Mouse (Mus musculus): ENCODE measurements around the gene Kcnj5. TPM values are rescaled to one million over a fixed set of nuclear protein-coding genes. Genes with fewer than 3 reads are reported as not detected.

The Kcnj5 gene
- total and polyA plus RNA-seq, 3 experiments = 0.11 TPM; not detected in 2

DNA sequence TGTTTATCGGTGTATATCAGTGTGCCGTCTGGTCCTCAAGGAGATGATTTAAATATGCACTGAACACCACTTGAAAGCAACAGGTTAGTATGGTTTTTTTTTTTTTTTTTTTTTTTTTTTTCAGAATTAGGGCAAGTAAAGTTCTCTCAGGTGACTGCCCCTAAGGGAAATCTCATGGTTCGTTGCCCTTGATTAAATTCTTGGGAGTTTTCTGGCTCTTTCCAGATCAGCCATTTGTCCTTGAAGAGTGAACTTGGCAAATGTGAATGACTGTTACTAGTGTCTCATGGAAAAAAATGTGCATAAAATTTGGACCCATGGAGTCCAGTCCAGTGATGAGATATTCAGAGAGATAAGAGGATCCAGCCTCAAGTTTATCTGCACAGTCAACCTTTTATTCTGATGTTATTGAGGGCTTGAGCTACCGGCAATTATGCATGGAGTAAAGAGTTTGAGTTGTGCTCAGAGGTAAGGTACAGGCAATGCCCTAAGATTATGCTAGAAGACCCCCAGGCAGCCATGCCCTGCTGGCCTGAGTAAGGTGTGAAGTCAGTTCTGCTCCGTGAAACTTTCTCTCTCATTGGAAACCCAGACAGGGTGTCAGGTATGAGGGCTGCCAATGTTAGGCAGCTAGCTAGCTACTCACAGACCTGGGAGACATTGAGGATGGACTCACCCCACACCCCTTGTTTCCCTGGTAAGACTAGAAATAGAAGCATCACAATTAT is 32.9 kb upstream of the Kcnj5 start:
- no peak for DNase-seq (ENCODE audit: low spot score)
- Histone ChIP-seq H3K9me3 (replicated peaks) (0 out of 2 replicates have a peak, but pooled peaks cover 5% of the 10 kb centered on the region), H3K4me1 (ENCODE audit: insufficient read depth, low read depth, low read length) (no peaks in the 10 kb centered on the region), H3K36me3 (replicated peaks) (no peaks in the 10 kb centered on the region), H3K27me3 (ENCODE audit: insufficient read depth, low read length) (no peaks in the 10 kb centered on the region), H3K4me3 (ENCODE audit: low read depth, low read length) (no peak overlapping the region)
- TF ChIP-seq GATA2 (IDR thresholded peaks at IDR 0.05; ENCODE audit: borderline replicate concordance, low read depth, low read length) = no peak
- no peak for TF ChIP-seq GATA1 (IDR thresholded peaks at IDR 0.05; ENCODE audit: borderline replicate concordance, low read length)
- no peak for TF ChIP-seq CTCF (IDR thresholded peaks at IDR 0.05; ENCODE audit: low read depth, low read length)
- TF ChIP-seq POLR2AphosphoS5 (IDR thresholded peaks at IDR 0.05; ENCODE audit: insufficient replicate concordance, low read depth, low read length) = no peak
- no peak for TF ChIP-seq TAL1 (conservative IDR thresholded peaks at IDR 0.05; ENCODE audit: low read depth, low read length)
- no peak for ATAC-seq (ENCODE audit: extremely low read depth, insufficient number of reproducible peaks, low FRiP score, poor library complexity, severe bottlenecking)

DNA sequence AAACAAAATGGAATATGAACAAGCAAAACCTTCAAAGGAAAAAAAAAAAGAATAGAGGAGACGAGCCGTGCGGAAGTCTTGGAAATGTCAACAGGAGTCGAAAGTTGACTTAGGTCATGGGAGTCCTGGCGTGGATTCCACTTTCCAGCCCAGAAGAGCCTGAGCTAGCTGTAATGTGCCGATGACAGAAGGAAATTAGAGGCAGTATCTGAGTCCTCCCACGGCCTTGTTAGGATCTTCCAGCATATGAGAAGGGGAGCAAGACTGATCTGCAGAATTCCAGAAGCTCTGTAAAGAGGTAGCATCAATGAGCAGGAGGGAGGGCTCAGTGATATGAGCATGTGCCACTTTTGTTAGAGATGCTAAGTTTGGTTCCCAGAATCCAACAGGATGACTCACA is 31.9 kb upstream of the Kcnj5 start:
- DNase-seq (ENCODE audit: low spot score) = no peak
- H3K9me3 ChIP-seq (replicated peaks) = 0 out of 2 replicates have a peak, but pooled peaks cover 5% of the 10 kb centered on the region
- no peak for ATAC-seq (ENCODE audit: extremely low read depth, insufficient number of reproducible peaks, low FRiP score, poor library complexity, severe bottlenecking)
- H3K4me1 ChIP-seq (ENCODE audit: insufficient read depth, low read depth, low read length) = no peaks in the 10 kb centered on the region
- H3K4me3 ChIP-seq (ENCODE audit: low read depth, low read length) = no peak overlapping the region
- H3K27me3 ChIP-seq (ENCODE audit: insufficient read depth, low read length) = no peaks in the 10 kb centered on the region
- TF ChIP-seq POLR2AphosphoS5 (IDR thresholded peaks at IDR 0.05; ENCODE audit: insufficient replicate concordance, low read depth, low read length) = no peak
- no peak for TF ChIP-seq GATA1 (IDR thresholded peaks at IDR 0.05; ENCODE audit: borderline replicate concordance, low read length)
- no peak for TF ChIP-seq CTCF (IDR thresholded peaks at IDR 0.05; ENCODE audit: low read depth, low read length)
- no peak for TF ChIP-seq GATA2 (IDR thresholded peaks at IDR 0.05; ENCODE audit: borderline replicate concordance, low read depth, low read length)
- TF ChIP-seq TAL1 (conservative IDR thresholded peaks at IDR 0.05; ENCODE audit: low read depth, low read length) = no peak
- H3K36me3 ChIP-seq (replicated peaks) = no peaks in the 10 kb centered on the region

DNA sequence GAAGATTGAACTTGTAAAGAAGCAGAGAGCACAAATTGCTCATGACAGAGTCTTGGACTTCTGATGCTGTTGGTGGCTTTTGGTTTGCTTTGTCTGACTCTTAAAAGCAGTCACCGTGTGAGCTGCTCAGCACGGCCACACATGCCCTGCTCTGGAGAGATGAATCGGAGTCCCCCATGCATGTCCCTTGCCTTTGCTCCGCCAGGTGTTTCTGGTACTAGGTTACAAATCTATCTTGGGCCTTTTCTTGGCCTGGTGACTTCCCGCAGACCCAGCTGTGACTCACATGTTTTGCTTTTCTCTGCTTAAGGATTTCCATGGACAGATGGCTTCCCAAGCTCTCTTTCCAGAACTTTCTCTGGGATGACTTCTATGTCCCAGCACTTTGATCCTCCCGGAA is 29.5 kb upstream of the Kcnj5 start:
- 0 out of 2 replicates have a peak, but pooled peaks cover 3% of the 10 kb centered on the region for H3K9me3 ChIP-seq (replicated peaks)
- no peaks in the 10 kb centered on the region for H3K36me3 ChIP-seq (replicated peaks)
- no peak overlapping the region for H3K4me3 ChIP-seq (ENCODE audit: low read depth, low read length)
- DNase-seq (ENCODE audit: low spot score) (no peak), ATAC-seq (ENCODE audit: extremely low read depth, insufficient number of reproducible peaks, low FRiP score, poor library complexity, severe bottlenecking) (no peak)
- no peaks in the 10 kb centered on the region for H3K27me3 ChIP-seq (ENCODE audit: insufficient read depth, low read length)
- no peak for TF ChIP-seq GATA1 (IDR thresholded peaks at IDR 0.05; ENCODE audit: borderline replicate concordance, low read length)
- no peaks in the 10 kb centered on the region for H3K4me1 ChIP-seq (ENCODE audit: insufficient read depth, low read depth, low read length)

DNA sequence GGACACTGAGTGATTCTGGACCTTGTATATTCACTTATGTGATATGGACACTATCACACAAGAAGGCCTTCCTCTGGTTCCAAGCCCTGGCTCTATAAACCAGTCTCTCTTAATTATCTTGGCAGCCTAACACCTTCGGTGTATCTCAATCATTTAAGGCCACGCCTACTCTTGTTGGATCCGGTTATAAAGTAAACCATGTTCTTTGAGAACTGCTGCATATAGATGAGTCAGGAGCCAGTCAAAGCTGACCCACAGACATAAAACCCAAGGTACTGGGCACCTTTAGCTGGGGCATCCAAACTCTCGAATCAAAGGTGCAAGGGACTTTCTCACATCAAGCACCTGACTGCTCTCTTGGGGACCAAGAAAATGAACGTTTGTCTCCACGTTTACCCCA is 28.1 kb upstream of the Kcnj5 start, which contains the start of gene Kcnj1:
Kcnj1 (plus strand) TSS at position 292 of the 400 bp plus-strand sequence.
- Histone ChIP-seq H3K27me3 (ENCODE audit: insufficient read depth, low read length) (no peaks in the 10 kb centered on the region), H3K4me3 (ENCODE audit: low read depth, low read length) (no peak within 1 kb of the TSS), H3K4me1 (ENCODE audit: insufficient read depth, low read depth, low read length) (no peaks in the 10 kb centered on the region), H3K9me3 (replicated peaks) (0 out of 2 replicates have a peak, but pooled peaks cover 3% of the 10 kb centered on the region), H3K36me3 (replicated peaks) (no peaks in the 10 kb centered on the region)
- no peak for DNase-seq (ENCODE audit: low spot score)
- no peak for ATAC-seq (ENCODE audit: extremely low read depth, insufficient number of reproducible peaks, low FRiP score, poor library complexity, severe bottlenecking)
- TF ChIP-seq POLR2AphosphoS5 (IDR thresholded peaks at IDR 0.05; ENCODE audit: insufficient replicate concordance, low read depth, low read length) (no peak), GATA1 (IDR thresholded peaks at IDR 0.05; ENCODE audit: borderline replicate concordance, low read length) (no peak), TAL1 (conservative IDR thresholded peaks at IDR 0.05; ENCODE audit: low read depth, low read length) (no peak)

DNA sequence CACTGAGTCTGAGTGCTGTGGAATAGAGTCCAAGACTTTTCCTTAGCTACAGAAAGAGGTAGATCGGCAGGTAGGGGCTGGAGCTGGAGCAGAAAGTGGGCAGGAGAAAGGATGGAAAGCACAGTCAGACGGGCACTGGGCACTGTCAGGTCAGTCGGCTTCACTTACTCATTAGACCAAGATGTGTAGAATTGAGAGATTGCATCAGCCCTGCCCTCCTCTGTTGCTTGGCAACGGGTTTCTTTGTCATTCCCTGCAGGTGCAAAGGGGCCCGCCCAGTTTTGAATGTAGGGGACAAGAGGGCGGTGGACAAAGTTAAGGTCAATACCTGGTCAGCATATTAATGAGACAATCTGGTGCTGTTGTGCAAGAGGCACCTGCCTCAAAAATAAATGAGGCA is 25.2 kb upstream of the Kcnj5 start:
- DNase-seq (ENCODE audit: low spot score) (no peak), ATAC-seq (ENCODE audit: extremely low read depth, insufficient number of reproducible peaks, low FRiP score, poor library complexity, severe bottlenecking) (no peak)
- no peaks in the 10 kb centered on the region for H3K36me3 ChIP-seq (replicated peaks)
- H3K27me3 ChIP-seq (ENCODE audit: insufficient read depth, low read length) = no peaks in the 10 kb centered on the region
- no peak overlapping the region for H3K4me3 ChIP-seq (ENCODE audit: low read depth, low read length)
- H3K9me3 ChIP-seq (replicated peaks) = peaks cover 11% of the 10 kb centered on the region
- no peak for TF ChIP-seq GATA1 (IDR thresholded peaks at IDR 0.05; ENCODE audit: borderline replicate concordance, low read length)
- TF ChIP-seq GATA2 (IDR thresholded peaks at IDR 0.05; ENCODE audit: borderline replicate concordance, low read depth, low read length) = no peak
- TF ChIP-seq CTCF (IDR thresholded peaks at IDR 0.05; ENCODE audit: low read depth, low read length) = no peak
- TF ChIP-seq POLR2AphosphoS5 (IDR thresholded peaks at IDR 0.05; ENCODE audit: insufficient replicate concordance, low read depth, low read length) = no peak
- TF ChIP-seq TAL1 (conservative IDR thresholded peaks at IDR 0.05; ENCODE audit: low read depth, low read length) = no peak
- no peaks in the 10 kb centered on the region for H3K4me1 ChIP-seq (ENCODE audit: insufficient read depth, low read depth, low read length)

DNA sequence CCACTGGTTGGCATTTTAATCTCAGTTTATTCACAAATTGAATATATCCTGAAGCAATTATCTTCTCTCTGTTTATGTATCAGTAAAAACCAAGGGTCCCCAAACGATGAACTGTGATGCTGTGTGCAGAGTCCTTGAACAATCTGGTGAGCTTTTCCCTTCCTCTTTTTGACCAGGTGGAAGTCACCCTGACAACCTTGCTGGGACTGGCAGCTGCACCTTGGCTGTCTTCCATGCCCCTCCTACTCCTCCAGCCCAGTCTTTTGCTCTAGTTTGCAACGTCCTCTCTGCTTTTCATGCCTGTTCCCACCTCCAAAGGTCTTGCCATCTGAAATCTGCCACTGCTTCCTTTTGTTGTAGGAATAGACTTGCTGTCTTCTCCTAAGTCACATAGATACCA is 24.7 kb upstream of the Kcnj5 start:
- Histone ChIP-seq H3K4me3 (ENCODE audit: low read depth, low read length) (no peak overlapping the region), H3K9me3 (replicated peaks) (peaks cover 11% of the 10 kb centered on the region), H3K4me1 (ENCODE audit: insufficient read depth, low read depth, low read length) (no peaks in the 10 kb centered on the region), H3K27me3 (ENCODE audit: insufficient read depth, low read length) (no peaks in the 10 kb centered on the region), H3K36me3 (replicated peaks) (no peaks in the 10 kb centered on the region)
- no peak for TF ChIP-seq GATA2 (IDR thresholded peaks at IDR 0.05; ENCODE audit: borderline replicate concordance, low read depth, low read length)
- no peak for TF ChIP-seq TAL1 (conservative IDR thresholded peaks at IDR 0.05; ENCODE audit: low read depth, low read length)
- no peak for TF ChIP-seq GATA1 (IDR thresholded peaks at IDR 0.05; ENCODE audit: borderline replicate concordance, low read length)
- no peak for TF ChIP-seq POLR2AphosphoS5 (IDR thresholded peaks at IDR 0.05; ENCODE audit: insufficient replicate concordance, low read depth, low read length)
- TF ChIP-seq CTCF (IDR thresholded peaks at IDR 0.05; ENCODE audit: low read depth, low read length) = no peak
- no peak for ATAC-seq (ENCODE audit: extremely low read depth, insufficient number of reproducible peaks, low FRiP score, poor library complexity, severe bottlenecking)
- DNase-seq (ENCODE audit: low spot score) = no peak
